Mouse (Mus musculus): Measurements from ENCODE around the gene Tmprss7.

The Tmprss7 gene

DNA sequence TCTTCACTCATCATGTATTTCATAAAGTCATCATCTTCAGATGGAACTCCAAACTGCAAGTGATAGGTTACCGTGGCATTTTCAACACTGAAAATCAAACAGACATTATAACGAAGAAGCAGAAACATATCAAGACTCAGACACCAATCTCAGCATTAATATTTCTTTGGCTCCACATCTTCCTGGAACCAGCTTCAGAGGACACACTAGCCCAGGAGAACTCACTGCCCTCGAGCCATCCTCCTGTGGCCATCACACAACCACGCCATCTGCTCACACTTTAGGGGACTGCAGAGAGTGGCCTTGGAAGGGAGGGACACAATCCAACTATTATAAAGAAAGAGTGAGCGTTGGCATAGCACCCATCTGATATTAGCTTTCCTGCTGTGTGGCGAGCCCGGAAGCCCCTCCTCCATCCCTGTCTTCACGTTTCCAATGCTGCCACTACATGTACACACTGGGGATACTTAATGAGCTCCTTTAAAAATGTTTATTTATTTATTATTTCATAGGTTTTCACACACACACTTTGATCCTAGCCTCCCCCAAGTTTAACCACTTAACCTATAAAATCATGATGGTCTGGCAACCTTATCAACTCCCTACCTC lies 63.9 kb downstream of the Tmprss7 start:
- no peak for DNase-seq (ENCODE audit: low read depth, low spot score)

DNA sequence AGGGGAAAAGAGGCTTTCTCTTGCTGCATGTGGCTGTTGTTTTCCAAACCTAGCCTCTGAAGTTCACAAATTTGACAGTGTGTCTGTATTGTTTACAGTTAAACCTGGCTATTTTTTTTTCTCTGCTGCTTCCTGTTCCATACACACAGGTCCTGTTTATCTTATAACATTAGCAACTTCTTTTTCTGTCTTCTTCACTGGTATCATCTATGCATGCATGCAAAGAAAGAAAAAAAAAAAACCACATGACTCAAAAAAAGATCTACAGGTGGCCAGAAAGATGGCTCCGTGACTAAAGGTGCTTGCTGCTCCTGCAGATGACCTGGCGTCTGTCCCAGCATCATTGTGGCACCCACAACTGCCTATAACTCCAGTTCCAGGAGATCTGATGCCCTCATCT lies 68.1 kb downstream of the Tmprss7 start:
- DNase-seq (ENCODE audit: low read depth, low spot score): no peak

DNA sequence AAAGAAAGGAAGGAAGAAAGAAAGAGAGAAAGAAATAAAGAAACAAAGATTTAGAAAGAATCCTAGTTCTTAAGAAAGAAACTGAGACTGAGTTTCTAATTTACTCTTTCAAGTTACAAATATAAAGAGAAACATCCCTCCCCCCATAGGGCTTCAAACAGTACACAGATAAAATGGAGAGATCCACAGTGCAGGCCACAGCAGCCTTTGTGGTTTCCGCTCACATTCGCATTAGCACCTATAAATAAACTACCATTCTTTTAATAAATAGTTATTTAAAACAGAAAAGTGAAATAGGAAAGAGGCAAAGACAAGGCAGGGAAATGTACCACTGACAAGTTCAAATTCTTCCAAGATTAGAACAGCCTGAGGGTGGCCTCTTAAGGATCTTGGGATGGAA lies 68.7 kb downstream of the Tmprss7 start:
- DNase-seq (ENCODE audit: low read depth, low spot score): no peak

DNA sequence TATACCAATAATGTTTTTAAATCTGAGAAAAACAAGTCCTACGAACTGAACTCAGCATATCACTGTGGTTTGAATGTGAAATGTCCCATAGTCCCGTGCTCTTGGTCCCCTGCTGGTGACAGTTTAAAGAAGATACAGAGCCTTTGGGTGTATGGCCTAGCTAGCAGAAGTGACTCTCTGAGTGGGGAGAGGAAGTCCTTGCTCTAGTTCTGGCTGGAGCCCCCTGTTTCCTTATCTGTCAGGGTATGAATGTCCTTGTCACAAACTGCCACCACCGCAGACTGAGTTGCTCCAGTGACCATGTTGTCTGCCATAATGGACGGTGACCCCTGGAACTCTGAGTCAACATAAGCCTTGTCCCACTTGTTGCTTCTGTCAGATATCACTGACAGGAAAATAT lies 70.2 kb downstream of the Tmprss7 start:
- DNase-seq (ENCODE audit: low read depth, low spot score): no peak

GRCm38 (mm10) chr16:45619751-45620375 lies 73.6 kb downstream of the Tmprss7 start:
- DNase-seq (ENCODE audit: low read depth, low spot score): no peak

GRCm38 (mm10) chr16:45615944-45616343 lies 77.5 kb downstream of the Tmprss7 start:
- DNase-seq (ENCODE audit: low read depth, low spot score): no peak

DNA sequence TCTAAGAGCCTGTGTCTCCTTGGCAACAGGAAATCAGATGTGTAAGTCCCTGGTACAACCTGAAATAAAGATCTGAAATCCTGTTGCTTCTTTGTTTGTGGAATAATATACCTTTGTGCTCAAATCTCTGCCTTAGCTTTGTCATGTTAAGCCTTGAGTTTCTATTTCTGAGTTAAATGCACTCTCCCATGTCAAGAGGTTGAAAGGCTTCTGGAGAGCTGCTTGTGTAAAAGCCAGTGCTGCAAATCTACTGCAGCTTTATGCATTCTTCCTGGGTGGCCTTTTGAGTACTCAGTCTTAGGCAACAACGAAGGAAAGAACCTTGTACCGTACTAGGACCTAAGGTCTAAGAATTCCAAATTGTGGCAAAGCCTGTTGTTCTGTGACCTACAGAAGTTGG lies 80.2 kb downstream of the Tmprss7 start:
- DNase-seq (ENCODE audit: low read depth, low spot score): no peak

DNA sequence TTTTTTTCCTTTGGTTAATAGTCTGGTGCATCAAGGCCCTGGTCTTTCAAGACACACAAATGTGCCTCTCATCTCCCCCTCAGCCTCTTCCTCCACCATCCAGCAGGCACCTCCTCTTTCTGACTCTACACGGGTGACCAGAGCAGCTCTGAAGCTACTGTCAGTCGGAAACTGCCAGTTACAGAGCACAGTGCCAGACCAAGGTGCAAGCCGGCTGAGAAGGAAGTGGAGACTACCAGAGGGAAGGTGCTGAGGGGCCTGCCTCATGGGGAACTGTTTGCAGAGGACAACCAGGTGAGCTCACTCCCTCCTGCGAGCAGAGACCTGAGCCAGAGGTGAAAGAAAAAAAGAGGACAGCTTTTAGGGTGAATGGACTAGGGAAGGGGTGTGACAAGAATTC lies 83.2 kb downstream of the Tmprss7 start, which contains the start of gene Gcsam:
TSS of gene Gcsam (plus strand) at position 114 of the 400 bp plus-strand sequence.
- DNase-seq (ENCODE audit: low read depth, low spot score): no peak

- DNase-seq (ENCODE audit: low read depth, low spot score): no peak
Observed at GRCm38 (mm10) chr16:45609300-45609699, 84.2 kb downstream of the Tmprss7 start.

DNA sequence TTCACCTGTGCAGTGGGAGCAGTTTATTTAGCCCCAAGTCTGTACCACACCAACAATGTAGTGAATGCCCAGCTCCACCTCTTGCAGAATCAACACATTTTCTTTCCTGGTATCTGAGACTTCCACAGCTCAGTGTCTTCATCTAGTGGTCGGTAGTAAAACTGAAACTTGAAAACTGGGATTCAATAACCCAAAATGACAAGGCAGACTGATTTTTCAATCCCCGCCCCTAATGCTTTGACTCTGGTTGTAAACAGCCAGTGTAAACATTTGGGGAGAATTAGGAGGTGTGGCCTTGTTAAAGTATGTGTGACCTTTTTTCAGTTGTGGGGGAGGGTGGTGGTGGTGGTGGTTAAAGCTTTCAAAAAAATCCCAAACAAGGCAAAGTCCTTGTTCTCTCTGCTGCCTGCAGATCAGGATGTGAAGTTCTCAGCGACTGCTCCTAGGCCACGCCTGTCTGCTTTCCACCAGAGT lies 84.9 kb downstream of the Tmprss7 start:
- no peak for DNase-seq (ENCODE audit: low read depth, low spot score)

All from WW6 (cell line).